Mouse (Mus musculus) erythroid progenitor cell, adult 5-6 weeks (primary cell): ENCODE results near the gene Atp1a4. TPM values are rescaled to one million over a fixed set of nuclear protein-coding genes. Genes with fewer than 3 reads are reported as not detected.
A peak's percentile ranks its signal among the peaks of the same experiment; 100 is the strongest.

Source experiments
- ATAC-seq: replicated peaks from 2 replicates; pipeline ENCODE4 v1.8.0; 2016; ENCODE audit warnings: moderate number of reproducible peaks, mild to moderate bottlenecking, moderate TSS enrichment, inconsistent platforms; ENCODE audit not compliant: poor library complexity, low FRiP score, severe bottlenecking
- total RNA-seq, 2 experiments: library from RNA; stranded (forward) in 1 of 2; stranded (reverse) in 1 of 2; fragments of 150-400 nt in 1 of 2; fragments of 186-747, 209-891 nt in 1 of 2; gene quantifications; 2 replicates each; pipeline versions ENCODE4 v1.2.3 to v1.2.4; 2015 to 2017; ENCODE audit warnings: low replicate concordance in 2 of 2

The Atp1a4 gene
- total RNA-seq, 2 experiments from 2014 or later = not detected

GRCm38 (mm10) chr1:172200871-172201447, 57.3 kb downstream of the Atp1a4 start:
- no peak for ATAC-seq

- ATAC-seq = no peak
These were observed 58.1 kb downstream of the Atp1a4 start for GRCm38 (mm10) chr1:172200161-172200560.

- ATAC-seq = no peak
These were observed 59.2 kb downstream of the Atp1a4 start for GRCm38 (mm10) chr1:172198996-172199395.

GRCm38 (mm10) chr1:172198316-172198715, 59.9 kb downstream of the Atp1a4 start:
- no peak for ATAC-seq

GRCm38 (mm10) chr1:172197851-172198250, 60.4 kb downstream of the Atp1a4 start:
- ATAC-seq = no peak

- no peak for ATAC-seq
These were observed 61.1 kb downstream of the Atp1a4 start for GRCm38 (mm10) chr1:172197146-172197545.

GRCm38 (mm10) chr1:172194435-172194834, 63.8 kb downstream of the Atp1a4 start:
- ATAC-seq = no peak

- no peak for ATAC-seq
These were observed 66.0 kb downstream of the Atp1a4 start for GRCm38 (mm10) chr1:172192217-172192616.

- no peak for ATAC-seq
These were observed 66.6 kb downstream of the Atp1a4 start for GRCm38 (mm10) chr1:172191578-172191977.

GRCm38 (mm10) chr1:172188891-172189290, 69.3 kb downstream of the Atp1a4 start:
- ATAC-seq = peak; percentile 61; the same call in 1 of the 2 replicates

GRCm38 (mm10) chr1:172186401-172187289, 71.6 kb downstream of the Atp1a4 start:
- no peak for ATAC-seq

- no peak for ATAC-seq
These were observed 74.3 kb downstream of the Atp1a4 start for GRCm38 (mm10) chr1:172183915-172184314.

GRCm38 (mm10) chr1:172183056-172183455, 75.2 kb downstream of the Atp1a4 start:
- no peak for ATAC-seq

GRCm38 (mm10) chr1:172181777-172182176, 76.4 kb downstream of the Atp1a4 start:
- ATAC-seq = no peak

- no peak for ATAC-seq
These were observed 77.3 kb downstream of the Atp1a4 start for GRCm38 (mm10) chr1:172180881-172181280.

GRCm38 (mm10) chr1:172179102-172179501, 79.1 kb downstream of the Atp1a4 start:
- ATAC-seq = no peak

GRCm38 (mm10) chr1:172177791-172178190, 80.4 kb downstream of the Atp1a4 start:
- no peak for ATAC-seq
